Mouse (Mus musculus) hindbrain, embryonic 14.5 days (tissue): ENCODE measurements at regions not wholly inside any gene's neighbourhood (a gene's known extent, or its start where the extent isn't known, plus 50 kb on each side); places are given as distances from the start of the nearest gene placed in this dataset.

Source experiments
- ATAC-seq: fragments of 200-750 bp; cut with Nextera tagmentation; 2 replicates; pipeline ENCODE4 v1.8.0; 2017; ENCODE audit warnings: moderate number of reproducible peaks, mild to moderate bottlenecking, moderate TSS enrichment, moderate library complexity; ENCODE audit not compliant: low FRiP score
- DNase-seq: peaks from one replicate; pipeline ENCODE4 v3.0.0-alpha.2; 2015; ENCODE audit warnings: low spot score
- H3K27ac ChIP-seq: fragments of 300-500 bp; sonication (generic); 2 replicates; pipeline ENCODE4 v1.5.1; 2014; ENCODE audit warnings: mild to moderate bottlenecking, moderate library complexity
- H3K27me3 ChIP-seq: fragments of 300-500 bp; sonication (generic); 2 replicates; pipeline ENCODE4 v1.6.1; 2014; ENCODE audit warnings: mild to moderate bottlenecking, low read length, mixed read lengths; ENCODE audit not compliant: control insufficient read depth, insufficient read depth
- H3K36me3 ChIP-seq: fragments of 300-500 bp; sonication (generic); replicated peaks from 2 replicates; pipeline ENCODE4 v1.6.1; 2014; ENCODE audit not compliant: control insufficient read depth, insufficient read depth
- H3K4me1 ChIP-seq: fragments of 300-500 bp; sonication (generic); replicated peaks from 2 replicates; pipeline ENCODE4 v1.6.1; 2014; ENCODE audit warnings: antibody characterized with exemption, low read length, mixed read lengths; ENCODE audit not compliant: control insufficient read depth, insufficient read depth
- H3K4me2 ChIP-seq: fragments of 300-500 bp; sonication (generic); replicated peaks from 2 replicates; pipeline ENCODE4 v1.6.1; 2014; ENCODE audit warnings: mild to moderate bottlenecking, moderate library complexity
- H3K4me3 ChIP-seq: fragments of 300-500 bp; sonication (generic); replicated peaks from 2 replicates; pipeline ENCODE4 v1.5.1; 2014; ENCODE audit warnings: mild to moderate bottlenecking, low read length
- H3K9ac ChIP-seq: fragments of 300-500 bp; sonication (generic); 2 replicates; pipeline ENCODE4 v1.6.1; 2014
- H3K9me3 ChIP-seq: fragments of 300-500 bp; sonication (generic); 2 replicates; pipeline ENCODE4 v1.6.1; 2016; ENCODE audit warnings: low read length; ENCODE audit not compliant: control insufficient read depth
- WGBS: fragments of 180-500 bp; shearing (Covaris S2); extraction: QIAGEN DNeasy Blood & Tissue Kit; methylation state at CpG from one replicate; pipeline ENCODE4 v1.1.7; 2014; 5-methylcytosine and 5-hydroxymethylcytosine counted together

DNA sequence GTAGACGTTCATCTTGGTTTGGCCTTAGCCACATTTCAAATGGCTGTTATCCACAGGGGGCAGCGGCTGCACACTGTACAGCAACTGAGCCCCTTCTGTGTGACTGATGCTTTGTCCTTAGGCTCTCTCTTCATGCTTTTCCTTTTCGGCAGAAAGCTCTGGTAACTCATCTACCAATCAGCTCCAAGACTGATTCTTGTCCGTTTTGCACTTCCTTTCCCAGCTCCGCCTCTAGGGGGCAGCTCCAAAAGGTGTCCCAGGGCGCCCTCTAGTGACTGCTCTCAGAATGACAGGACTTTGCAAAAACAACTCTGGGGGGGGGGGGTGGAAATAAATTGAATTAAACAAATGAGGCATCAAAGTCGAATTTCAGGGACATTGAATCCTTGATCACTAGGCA lies 173.0 kb downstream of the Cog6 start:
- WGBS, result 26% methylated on average over 7 of the region's 7 CpGs
- peak; percentile 66 for DNase-seq
- no peak for ATAC-seq
- no peak overlapping the region for H3K4me3 ChIP-seq
- no peaks in the 10 kb centered on the region for H3K27me3 ChIP-seq
- no peaks in the 10 kb centered on the region for H3K9me3 ChIP-seq
- H3K36me3 ChIP-seq, result no peaks in the 10 kb centered on the region
- no peak overlapping the region for H3K9ac ChIP-seq
- H3K27ac ChIP-seq, result no peak overlapping the region
- H3K4me1 ChIP-seq, result no peaks in the 10 kb centered on the region
- no peak overlapping the region for H3K4me2 ChIP-seq

- no peaks in the 10 kb centered on the region for H3K9me3 ChIP-seq
- 83% methylated on average over 10 of the region's 10 CpGs for WGBS
- DNase-seq, result no peak
- no peak overlapping the region for H3K9ac ChIP-seq
- H3K4me3 ChIP-seq, result no peak overlapping the region
- ATAC-seq, result no peak
- H3K36me3 ChIP-seq, result no peaks in the 10 kb centered on the region
- H3K27ac ChIP-seq, result no peak overlapping the region
- no peaks in the 10 kb centered on the region for H3K4me1 ChIP-seq
- H3K4me2 ChIP-seq, result no peak overlapping the region
- no peaks in the 10 kb centered on the region for H3K27me3 ChIP-seq
Measured at GRCm38 (mm10) chr3:52842866-52843425, 174.1 kb downstream of the Cog6 start.

DNA sequence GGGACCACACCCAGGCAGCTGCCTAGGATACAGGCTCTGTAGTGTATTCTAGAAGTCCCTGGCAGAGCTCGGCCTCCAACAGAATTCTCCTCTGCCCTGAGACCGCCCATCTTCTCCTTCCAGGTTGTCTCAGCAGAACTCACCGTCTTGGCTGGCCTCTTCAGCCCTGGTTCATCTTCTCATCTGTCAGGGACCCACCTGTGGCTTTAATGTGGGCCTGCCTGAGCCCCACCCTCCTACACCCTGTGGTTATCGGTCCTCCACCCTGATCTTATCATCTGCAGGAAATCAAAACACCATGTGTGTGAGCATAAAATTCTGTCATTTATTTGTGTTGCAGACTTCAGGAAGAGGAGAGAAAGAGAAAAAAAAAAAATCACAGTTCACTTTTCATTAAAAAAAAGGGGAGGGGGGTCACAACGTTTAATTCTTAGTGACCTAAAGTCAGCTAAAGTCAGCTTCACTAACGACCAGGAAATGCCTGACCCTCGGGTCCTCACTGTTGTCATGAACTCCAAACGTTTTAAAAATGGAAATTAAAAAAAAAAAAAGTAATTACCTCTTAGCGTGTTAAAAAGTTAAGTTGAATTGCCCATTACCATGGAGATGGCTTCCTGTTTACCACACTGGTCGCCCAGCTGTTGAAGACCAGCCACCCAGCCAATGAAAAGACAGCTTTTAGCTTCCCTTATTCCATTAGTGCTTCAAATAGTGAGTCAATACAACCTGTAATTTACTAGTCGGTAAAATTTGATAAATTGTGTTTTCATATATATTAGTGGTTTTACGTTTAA lies 176.7 kb downstream of the Cog6 start:
- 72% methylated on average over 12 of the region's 12 CpGs for whole genome bisulfite sequencing
- H3K4me1 ChIP-seq, result 0 out of 2 replicates have a peak, but pooled peaks cover 7% of the 10 kb centered on the region
- ATAC-seq, result no peak

GRCm38 (mm10) chr3:52838020-52838419 lies 179.0 kb downstream of the Cog6 start:
- no peak overlapping the region for H3K27ac ChIP-seq
- H3K4me1 ChIP-seq, result 0 out of 2 replicates have a peak, but pooled peaks cover 7% of the 10 kb centered on the region
- no peaks in the 10 kb centered on the region for H3K9me3 ChIP-seq
- 32% methylated on average over 14 of the region's 14 CpGs for WGBS
- no peak overlapping the region for H3K4me3 ChIP-seq
- ATAC-seq (no peak), DNase-seq (peak; percentile 44)
- no peaks in the 10 kb centered on the region for H3K27me3 ChIP-seq
- no peak overlapping the region for H3K9ac ChIP-seq
- peak overlapping the region; percentile 17; the same call in 1 of the 2 replicates for H3K4me2 ChIP-seq
- no peaks in the 10 kb centered on the region for H3K36me3 ChIP-seq

More for the DNA sequence above, 176.7 kb downstream of the Cog6 start:
- no peak overlapping the region for H3K9ac ChIP-seq
- no peak overlapping the region for H3K4me2 ChIP-seq
- H3K4me3 ChIP-seq, result no peak overlapping the region
- no peak for DNase-seq
- no peaks in the 10 kb centered on the region for H3K27me3 ChIP-seq
- H3K36me3 ChIP-seq, result no peaks in the 10 kb centered on the region
- no peak overlapping the region for H3K27ac ChIP-seq
- no peaks in the 10 kb centered on the region for H3K9me3 ChIP-seq

DNA sequence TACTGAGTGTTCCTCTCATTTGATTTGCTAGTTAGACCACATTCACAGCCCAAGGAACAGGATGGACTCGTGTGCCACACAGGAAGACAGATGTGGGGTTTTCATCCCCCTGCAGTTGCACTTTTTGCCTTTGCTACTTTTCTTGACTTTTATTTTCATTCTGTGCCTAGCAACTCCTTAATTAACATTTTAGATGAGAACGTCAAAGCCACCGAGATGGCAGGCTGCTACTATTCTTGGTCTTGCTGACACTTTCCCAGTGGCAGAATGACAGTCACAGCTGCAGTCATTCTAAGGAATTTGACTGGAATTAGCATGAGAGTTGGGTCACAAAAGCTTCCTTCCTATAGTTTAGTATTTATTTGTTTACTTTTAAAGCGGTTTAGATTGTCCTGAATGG lies 179.5 kb downstream of the Cog6 start:
- 14% methylated on average over 4 of the region's 4 CpGs for WGBS
- DNase-seq (no peak), ATAC-seq (no peak)
- H3K36me3 ChIP-seq, result no peaks in the 10 kb centered on the region
- H3K27ac ChIP-seq, result no peak overlapping the region
- no peaks in the 10 kb centered on the region for H3K9me3 ChIP-seq
- 0 out of 2 replicates have a peak, but pooled peaks cover 7% of the 10 kb centered on the region for H3K4me1 ChIP-seq
- H3K4me2 ChIP-seq, result no peak overlapping the region
- H3K4me3 ChIP-seq, result no peak overlapping the region
- no peak overlapping the region for H3K9ac ChIP-seq
- no peaks in the 10 kb centered on the region for H3K27me3 ChIP-seq

- no peak for DNase-seq
- Histone ChIP-seq H3K27ac (no peak overlapping the region), H3K36me3 (no peaks in the 10 kb centered on the region), H3K4me1 (0 out of 2 replicates have a peak, but pooled peaks cover 7% of the 10 kb centered on the region), H3K9ac (no peak overlapping the region), H3K27me3 (no peaks in the 10 kb centered on the region), H3K9me3 (no peaks in the 10 kb centered on the region), H3K4me2 (no peak overlapping the region), H3K4me3 (no peak overlapping the region)
- WGBS, result 10% methylated on average over 8 of the region's 8 CpGs
- no peak for ATAC-seq
Measured at GRCm38 (mm10) chr3:52836780-52837179, 180.3 kb downstream of the Cog6 start.

GRCm38 (mm10) chr3:52832421-52832820 lies 184.6 kb downstream of the Cog6 start:
- H3K4me2 ChIP-seq, result no peak overlapping the region
- H3K4me3 ChIP-seq, result no peak overlapping the region
- 0 out of 2 replicates have a peak, but pooled peaks cover 2% of the 10 kb centered on the region for H3K4me1 ChIP-seq
- no peak overlapping the region for H3K9ac ChIP-seq
- DNase-seq (no peak), ATAC-seq (no peak)
- WGBS, result 82% methylated on average over 5 of the region's 5 CpGs
- H3K36me3 ChIP-seq, result no peaks in the 10 kb centered on the region
- no peak overlapping the region for H3K27ac ChIP-seq
- no peaks in the 10 kb centered on the region for H3K9me3 ChIP-seq
- H3K27me3 ChIP-seq, result no peaks in the 10 kb centered on the region

- no peaks in the 10 kb centered on the region for H3K27me3 ChIP-seq
- H3K4me3 ChIP-seq, result no peak overlapping the region
- no peak overlapping the region for H3K9ac ChIP-seq
- 88% methylated on average over 1 of the region's 1 CpGs for WGBS
- no peaks in the 10 kb centered on the region for H3K4me1 ChIP-seq
- no peak overlapping the region for H3K4me2 ChIP-seq
- H3K36me3 ChIP-seq, result no peaks in the 10 kb centered on the region
- H3K9me3 ChIP-seq, result no peaks in the 10 kb centered on the region
- H3K27ac ChIP-seq, result no peak overlapping the region
- DNase-seq (no peak), ATAC-seq (no peak)
Measured at GRCm38 (mm10) chr3:52831986-52832385, 185.1 kb downstream of the Cog6 start.

DNA sequence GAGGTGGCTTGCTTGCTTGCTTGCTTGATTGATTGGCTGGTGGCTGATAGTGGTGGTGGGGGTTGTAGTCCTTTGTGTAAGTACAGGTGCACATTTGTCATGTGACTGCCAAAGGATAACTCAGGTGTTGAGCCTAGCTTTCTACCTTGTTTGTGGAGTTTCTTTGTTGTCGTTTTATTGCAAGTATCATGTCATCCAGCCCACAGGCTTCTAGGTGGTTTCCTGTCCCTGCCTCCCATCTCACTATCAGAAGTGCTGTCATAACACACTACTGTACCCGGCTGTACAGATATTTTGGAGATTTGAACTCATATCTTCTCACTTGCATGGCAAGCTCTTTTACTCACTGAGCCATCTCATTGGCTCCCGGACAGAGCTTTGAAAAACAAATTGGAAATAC lies 186.9 kb downstream of the Cog6 start:
- no peaks in the 10 kb centered on the region for H3K27me3 ChIP-seq
- no peak overlapping the region for H3K4me2 ChIP-seq
- WGBS, result 86% methylated on average over 3 of the region's 3 CpGs
- no peak overlapping the region for H3K9ac ChIP-seq
- H3K4me3 ChIP-seq, result no peak overlapping the region
- no peaks in the 10 kb centered on the region for H3K36me3 ChIP-seq
- no peak overlapping the region for H3K27ac ChIP-seq
- ATAC-seq (no peak), DNase-seq (no peak)
- no peaks in the 10 kb centered on the region for H3K4me1 ChIP-seq
- no peaks in the 10 kb centered on the region for H3K9me3 ChIP-seq
